Mouse (Mus musculus): Measurements from ENCODE around the gene Fam24b. TPM values are rescaled to one million over a fixed set of nuclear protein-coding genes. Genes with fewer than 3 reads are reported as not detected.

Fam24b gene
- polyA plus RNA-seq, 1 experiment from 2014 or later = not detected

DNA sequence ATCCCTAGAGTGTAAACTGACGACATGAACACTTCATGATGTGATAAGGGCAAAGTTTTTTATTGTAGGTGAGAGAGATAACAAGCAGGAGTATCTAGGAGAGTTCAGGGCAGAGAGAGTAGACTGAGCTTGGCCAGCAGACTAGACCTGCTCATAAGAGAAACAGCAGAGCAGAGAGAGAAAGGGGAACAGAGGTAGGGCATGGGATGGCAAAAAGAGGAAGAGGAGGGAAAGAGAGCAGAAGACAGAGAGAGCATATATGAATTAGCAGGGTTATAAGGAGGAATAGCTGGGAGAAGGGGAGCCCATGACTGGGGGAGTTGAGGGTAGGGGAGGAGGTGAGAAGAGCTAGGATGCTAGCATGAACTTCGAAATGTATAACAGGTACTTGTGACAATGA is 2.4 kb upstream of the Fam24b start:
- no peaks in the 10 kb centered on the region for H3K9me3 ChIP-seq (replicated peaks)
- H3K36me3 ChIP-seq = no peaks in the 10 kb centered on the region
- WGBS = 87% methylated on average over 2 of the region's 2 CpGs
- no peak overlapping the region for H3K27ac ChIP-seq (replicated peaks)
- H3K4me1 ChIP-seq = no peaks in the 10 kb centered on the region
- DNase-seq (ENCODE audit: low spot score) = no peak
- no peak overlapping the region for H3K4me3 ChIP-seq
- H3K27me3 ChIP-seq (ENCODE audit: low read depth, poor library complexity, severe bottlenecking) = no peaks in the 10 kb centered on the region

DNA sequence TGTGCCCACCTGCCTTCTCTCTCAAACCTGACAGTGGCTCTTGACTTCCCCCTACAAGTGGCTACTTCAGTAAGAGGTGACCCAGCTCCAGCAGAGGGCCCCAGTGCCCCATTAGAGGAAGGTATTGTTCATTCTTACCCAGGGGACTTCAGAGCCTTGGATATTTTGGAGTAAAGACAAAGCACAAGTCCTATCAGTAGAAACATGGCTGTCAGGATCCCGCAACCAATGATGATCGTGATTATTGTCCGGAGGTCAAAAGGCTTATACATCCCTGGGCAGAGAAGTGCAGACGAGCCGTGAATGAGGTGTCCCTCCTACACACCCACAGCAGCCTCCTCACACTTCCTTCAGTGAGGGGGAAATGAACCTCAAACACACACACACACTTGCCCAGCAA is 2.3 kb downstream of the Fam24b start:
- WGBS = 86% methylated on average over 5 of the region's 5 CpGs
- no peak overlapping the region for H3K4me3 ChIP-seq
- DNase-seq (ENCODE audit: low spot score) = no peak

DNA sequence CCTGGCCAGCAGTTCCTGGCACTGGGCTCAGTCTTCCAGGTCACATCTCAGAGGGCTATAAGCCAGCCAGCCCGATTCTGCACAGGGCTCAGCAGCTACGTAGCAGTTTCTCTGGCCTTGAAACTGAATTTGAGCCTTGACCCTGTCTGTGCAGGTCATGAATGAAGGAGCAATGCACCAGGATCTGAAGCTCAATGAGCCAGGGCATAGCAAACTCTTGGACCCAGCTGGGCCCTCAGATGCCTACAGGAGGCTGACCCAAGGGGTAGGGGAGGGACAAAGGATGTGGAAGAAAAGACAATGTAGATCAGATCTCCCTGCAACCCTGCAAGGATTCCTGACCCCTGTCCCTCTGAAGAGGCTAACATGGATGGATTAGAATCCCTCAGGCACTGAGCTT is 7.1 kb downstream of the Fam24b start, which contains the start of gene Cuzd1:
Cuzd1 (minus strand) TSS at position 101 of the 400 bp plus-strand sequence.
- 84% methylated on average over 2 of the region's 2 CpGs for WGBS
- no peak within 1 kb of the TSS for H3K4me3 ChIP-seq
- H3K9me3 ChIP-seq (replicated peaks) = no peaks in the 10 kb centered on the region
- H3K27ac ChIP-seq (replicated peaks) = no peak within 1 kb of the TSS
- H3K4me1 ChIP-seq = no peaks in the 10 kb centered on the region
- no peak for DNase-seq (ENCODE audit: low spot score)
- H3K36me3 ChIP-seq = no peaks in the 10 kb centered on the region
- no peaks in the 10 kb centered on the region for H3K27me3 ChIP-seq (ENCODE audit: low read depth, poor library complexity, severe bottlenecking)

More for the DNA sequence above, 2.3 kb downstream of the Fam24b start:
- Histone ChIP-seq H3K36me3 (no peaks in the 10 kb centered on the region), H3K4me1 (no peaks in the 10 kb centered on the region), H3K27ac (replicated peaks) (no peak overlapping the region), H3K27me3 (ENCODE audit: low read depth, poor library complexity, severe bottlenecking) (no peaks in the 10 kb centered on the region), H3K9me3 (replicated peaks) (no peaks in the 10 kb centered on the region)

DNA sequence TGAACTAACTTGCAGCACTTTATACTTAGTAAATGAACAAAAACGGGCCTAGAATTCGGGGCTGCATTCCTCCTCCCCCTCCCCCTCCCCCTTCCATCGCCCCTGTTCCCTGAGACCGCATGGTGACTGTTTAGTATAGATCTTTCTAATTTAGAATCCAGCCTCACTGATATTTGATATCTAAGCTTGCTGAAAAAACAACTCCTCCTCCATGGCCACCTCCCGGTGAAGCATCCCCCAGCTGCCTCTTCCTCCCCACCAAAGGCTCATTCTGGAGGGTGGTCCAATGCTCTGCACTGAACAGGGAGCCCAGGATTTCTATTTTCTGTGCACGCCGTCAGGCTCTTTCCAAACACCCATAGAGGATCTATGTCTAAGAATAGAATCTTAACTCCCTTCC is 11.0 kb downstream of the Fam24b start:
- WGBS = 89% methylated on average over 5 of the region's 7 CpGs
- Histone ChIP-seq H3K36me3 (no peaks in the 10 kb centered on the region), H3K27me3 (ENCODE audit: low read depth, poor library complexity, severe bottlenecking) (no peaks in the 10 kb centered on the region), H3K27ac (replicated peaks) (no peak overlapping the region), H3K4me3 (no peak overlapping the region), H3K9me3 (replicated peaks) (no peaks in the 10 kb centered on the region), H3K4me1 (no peaks in the 10 kb centered on the region)
- no peak for DNase-seq (ENCODE audit: low spot score)

DNA sequence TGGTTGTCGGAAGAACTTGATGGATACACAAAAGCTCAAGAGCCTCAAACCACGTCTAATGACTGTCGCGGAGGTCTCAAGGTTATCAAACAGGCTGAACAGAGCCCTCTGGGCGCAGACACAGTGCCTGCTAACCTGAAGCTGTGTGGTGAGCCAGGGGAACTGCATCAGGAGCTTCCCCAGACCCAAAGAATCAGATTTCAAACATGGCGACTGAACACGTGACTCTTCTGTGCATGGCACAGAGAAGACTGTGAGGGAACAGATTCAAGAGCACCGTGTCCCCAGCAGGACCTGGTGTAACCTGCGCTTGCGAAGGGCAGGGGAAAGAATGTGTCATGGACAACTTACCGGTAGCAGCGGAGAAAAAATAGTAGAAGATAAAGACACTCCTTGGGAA is 11.7 kb downstream of the Fam24b start:
- Histone ChIP-seq H3K4me1 (no peaks in the 10 kb centered on the region), H3K9me3 (replicated peaks) (no peaks in the 10 kb centered on the region), H3K36me3 (no peaks in the 10 kb centered on the region), H3K27ac (replicated peaks) (no peak overlapping the region), H3K4me3 (no peak overlapping the region), H3K27me3 (ENCODE audit: low read depth, poor library complexity, severe bottlenecking) (no peaks in the 10 kb centered on the region)
- DNase-seq (ENCODE audit: low spot score) = no peak
- WGBS = 74% methylated on average over 12 of the region's 12 CpGs

DNA sequence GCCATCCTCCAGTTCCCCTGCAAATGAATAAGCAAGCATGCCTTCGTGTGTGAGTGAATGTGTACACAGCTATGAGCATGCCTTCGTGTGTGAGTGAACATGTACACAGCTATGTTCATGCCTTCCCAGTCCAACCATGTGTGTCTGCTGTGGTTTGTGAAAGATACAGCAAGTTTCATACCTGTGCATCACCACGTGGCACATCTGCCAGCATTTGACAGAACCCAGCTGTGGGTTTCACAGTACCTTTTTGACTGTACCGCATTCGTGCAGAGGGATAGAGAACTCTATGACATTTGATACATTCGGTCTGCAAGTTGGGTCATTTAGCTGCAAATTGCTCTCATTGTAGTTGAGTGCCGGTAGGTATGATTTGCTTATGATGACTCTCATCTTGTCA is 14.8 kb downstream of the Fam24b start:
- no peak for DNase-seq (ENCODE audit: low spot score)
- Histone ChIP-seq H3K27me3 (ENCODE audit: low read depth, poor library complexity, severe bottlenecking) (no peaks in the 10 kb centered on the region), H3K36me3 (no peaks in the 10 kb centered on the region), H3K27ac (replicated peaks) (no peak overlapping the region), H3K9me3 (replicated peaks) (no peaks in the 10 kb centered on the region), H3K4me3 (no peak overlapping the region), H3K4me1 (no peaks in the 10 kb centered on the region)
- WGBS = 87% methylated on average over 7 of the region's 7 CpGs

DNA sequence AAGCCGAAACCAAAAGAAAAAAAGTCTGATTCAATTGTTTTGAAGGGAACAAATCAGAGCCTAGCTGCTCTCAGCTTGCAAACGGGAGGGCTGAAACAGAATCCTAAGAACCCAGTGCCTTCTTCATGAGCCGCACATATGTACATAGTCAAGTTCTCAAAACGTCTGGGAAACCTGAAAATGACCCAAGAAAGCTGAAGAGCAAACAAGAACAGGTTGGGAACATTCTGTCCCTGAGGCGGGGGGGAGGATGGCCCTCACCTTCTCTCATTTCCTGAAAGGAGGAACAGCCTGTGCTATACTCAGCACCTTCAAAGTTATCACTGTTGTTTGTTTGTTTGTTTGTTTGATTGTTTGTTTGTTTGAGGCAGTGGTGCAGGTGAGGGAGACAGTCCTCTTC is 22.6 kb downstream of the Fam24b start:
- Histone ChIP-seq H3K27me3 (ENCODE audit: low read depth, poor library complexity, severe bottlenecking) (no peaks in the 10 kb centered on the region), H3K36me3 (no peaks in the 10 kb centered on the region), H3K27ac (replicated peaks) (no peak overlapping the region), H3K4me1 (no peaks in the 10 kb centered on the region), H3K4me3 (no peak overlapping the region), H3K9me3 (replicated peaks) (no peaks in the 10 kb centered on the region)
- WGBS = 80% methylated on average over 5 of the region's 5 CpGs
- DNase-seq (ENCODE audit: low spot score) = no peak

DNA sequence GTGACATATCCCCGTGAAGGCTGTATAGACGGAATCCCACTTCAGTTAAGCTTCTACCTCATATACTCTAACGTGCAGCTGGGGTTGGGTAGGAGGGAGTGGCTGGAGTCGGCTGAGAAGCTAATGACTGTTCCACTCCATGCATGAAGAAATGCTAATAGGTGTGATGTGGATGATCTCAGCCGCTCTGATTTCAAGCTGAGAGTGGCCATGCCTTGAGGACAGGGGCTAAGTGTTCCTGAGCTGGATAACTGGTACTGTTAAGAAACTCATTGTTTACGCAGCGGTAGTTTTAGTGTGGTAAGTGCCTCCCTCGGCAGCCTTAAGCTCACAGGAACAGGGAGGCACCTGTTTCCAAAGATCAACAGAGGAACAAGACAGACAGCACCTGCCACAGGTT is 26.0 kb downstream of the Fam24b start:
- no peak overlapping the region for H3K4me3 ChIP-seq
- DNase-seq (ENCODE audit: low spot score) = no peak
- H3K27me3 ChIP-seq (ENCODE audit: low read depth, poor library complexity, severe bottlenecking) = no peaks in the 10 kb centered on the region
- H3K27ac ChIP-seq (replicated peaks) = no peak overlapping the region
- no peaks in the 10 kb centered on the region for H3K4me1 ChIP-seq
- no peaks in the 10 kb centered on the region for H3K9me3 ChIP-seq (replicated peaks)
- H3K36me3 ChIP-seq = no peaks in the 10 kb centered on the region
- WGBS = 82% methylated on average over 8 of the region's 8 CpGs

DNA sequence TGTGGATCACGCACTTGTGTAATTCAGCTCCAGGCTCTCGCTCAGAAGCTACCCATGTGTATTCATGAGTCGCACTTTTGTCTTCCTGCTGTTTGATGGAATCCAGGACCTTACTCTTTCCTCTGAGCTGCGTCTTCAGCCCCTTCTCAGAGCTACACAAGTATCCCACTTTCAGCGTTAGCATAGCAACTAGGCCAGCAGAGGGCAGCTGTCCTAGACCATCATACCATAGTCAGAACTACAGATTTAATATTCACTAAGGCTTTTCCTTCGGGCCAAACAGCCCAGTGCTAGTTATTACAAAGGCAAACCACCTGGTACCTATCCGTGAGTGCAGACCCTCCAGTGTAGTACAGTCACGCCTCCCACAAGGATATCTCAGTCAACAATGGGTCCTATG is 32.2 kb downstream of the Fam24b start:
- Histone ChIP-seq H3K36me3 (no peaks in the 10 kb centered on the region), H3K27ac (replicated peaks) (no peak overlapping the region), H3K4me3 (no peak overlapping the region), H3K9me3 (replicated peaks) (no peaks in the 10 kb centered on the region), H3K4me1 (no peaks in the 10 kb centered on the region), H3K27me3 (ENCODE audit: low read depth, poor library complexity, severe bottlenecking) (no peaks in the 10 kb centered on the region)
- WGBS = 76% methylated on average over 8 of the region's 8 CpGs
- no peak for DNase-seq (ENCODE audit: low spot score)

Other genes with a start within 250 kb of the Fam24b start
- gene 4933402N03Rik, start 183.2 kb downstream of the Fam24b start, polyA plus RNA-seq (2016; fragmentation: Nextera tagmentation; extraction: Ambion mirVana) = not detected in 2 replicates
- not detected in 2 replicates for gene 5430419D17Rik, start 155.1 kb downstream of the Fam24b start, polyA plus RNA-seq (2016; fragmentation: Nextera tagmentation; extraction: Ambion mirVana)
- gene Cuzd1, start 7.2 kb downstream of the Fam24b start, polyA plus RNA-seq (2016; fragmentation: Nextera tagmentation; extraction: Ambion mirVana) = 0.06 TPM in 1 of 2 replicates, not detected in the other
- gene Fam24a, start 4.3 kb upstream of the Fam24b start, polyA plus RNA-seq (2016; fragmentation: Nextera tagmentation; extraction: Ambion mirVana) = not detected in 2 replicates
- gene 2310057M21Rik, start 33.2 kb upstream of the Fam24b start, polyA plus RNA-seq (2016; fragmentation: Nextera tagmentation; extraction: Ambion mirVana) = 22.9 and 24.0 TPM in 2 replicates
- gene Pstk, start 41.6 kb upstream of the Fam24b start, polyA plus RNA-seq (2016; fragmentation: Nextera tagmentation; extraction: Ambion mirVana) = 71.7 and 76.0 TPM in 2 replicates
- gene Ikzf5, start 81.0 kb upstream of the Fam24b start, polyA plus RNA-seq (2016; fragmentation: Nextera tagmentation; extraction: Ambion mirVana) = 15.6 and 18.7 TPM in 2 replicates
- gene Acadsb, start 81.1 kb upstream of the Fam24b start, polyA plus RNA-seq (2016; fragmentation: Nextera tagmentation; extraction: Ambion mirVana) = 64.1 and 83.5 TPM in 2 replicates
- gene Hmx3, start 213.4 kb upstream of the Fam24b start, polyA plus RNA-seq (2016; fragmentation: Nextera tagmentation; extraction: Ambion mirVana) = not detected in 2 replicates
- gene Hmx2, start 219.3 kb upstream of the Fam24b start, polyA plus RNA-seq (2016; fragmentation: Nextera tagmentation; extraction: Ambion mirVana) = 0.07 TPM in 2 replicates
- 323 and 340 TPM in 2 replicates for gene Bub3, start 230.7 kb upstream of the Fam24b start, polyA plus RNA-seq (2016; fragmentation: Nextera tagmentation; extraction: Ambion mirVana)

Data from midbrain, embryonic 10.5 days (tissue).